Mouse (Mus musculus) kidney, adult 2 months (tissue): ENCODE data around the gene Gm10097.

Source experiments
- CTCF ChIP-seq: fragments of 200-500 bp; conservative IDR thresholded peaks from 2 replicates; pipeline ENCODE4 v1.5.1; 2011; ENCODE audit warnings: low read depth, mild to moderate bottlenecking, control low read depth, low read length, moderate library complexity, mixed read lengths; ENCODE audit not compliant: insufficient read depth, insufficient read length
- POLR2A ChIP-seq: fragments of 200-500 bp; IDR thresholded peaks from one replicate; pipeline ENCODE4 v1.6.1; 2011; ENCODE audit warnings: low read depth, low read length, control low read depth

- TF ChIP-seq CTCF, result no peak
- TF ChIP-seq POLR2A, result no peak
These were observed at the start of gene Gm10097 for GRCm38 (mm10) chr10:5068676-5069265.
